Comparison of ENCODE assay signal across 9 mouse cellular contexts in the genomic region with DNA sequence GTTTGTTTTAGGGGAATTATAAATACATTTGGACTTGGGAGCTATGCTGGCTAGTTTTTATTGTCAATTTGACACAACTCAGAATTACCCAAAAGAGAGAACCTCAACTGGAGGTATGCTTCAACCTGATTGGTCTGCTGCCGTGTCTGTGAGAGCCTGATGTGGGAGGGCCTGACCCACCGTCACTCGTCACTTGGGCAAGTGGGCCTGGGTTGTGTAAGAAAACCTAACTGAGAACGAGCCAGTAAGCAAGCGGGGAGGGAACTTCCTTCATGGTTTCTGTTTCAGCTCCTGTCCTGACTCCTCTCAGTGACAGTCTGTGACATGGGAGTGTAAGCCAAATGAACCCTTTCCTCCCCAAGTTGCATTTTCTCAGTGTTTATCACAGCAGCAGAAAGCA. TPM values are rescaled to one million over a fixed set of nuclear protein-coding genes. Genes with fewer than 3 reads are reported as not detected.
DNase-seq lines count a peak whose midpoint lies in the region; ATAC-seq and TF ChIP-seq lines count a peak whose summit lies in the region.
"Had no signal": no experiment of that assay in that cellular context is flagged by ENCODE, and none has a peak within 500 bp of the region (broad histone marks: within the 10 kb centered on the region; RNA-seq: fewer than 3 reads in every experiment).

No protein-coding gene starts in this region.

- H3K9ac ChIP-seq in forebrain, embryonic 16.5 days (replicated peaks; ENCODE audit: low read depth, low read length) = no peak overlapping the region
- H3K9ac ChIP-seq in liver, embryonic 14.5 days (replicated peaks) = no peak overlapping the region

- ATAC-seq in forebrain, embryonic 16.5 days = peak; percentile 23; the same call in 1 of the 2 replicates
- ATAC-seq in CD4-positive, CD25-positive, alpha-beta regulatory T cell, adult 4 months = peak; percentile 90
- peak; percentile 35; the same call in 1 of the 2 replicates for ATAC-seq in liver, embryonic 14.5 days (ENCODE audit: insufficient read depth)
- peak; percentile 73 for ATAC-seq in megakaryocyte-erythroid progenitor cell, adult 5-6 weeks (replicated peaks; ENCODE audit: low FRiP score, low TSS enrichment, poor library complexity, severe bottlenecking)
- ATAC-seq in cerebellum, adult (ENCODE audit: insufficient number of reproducible peaks, low FRiP score, low TSS enrichment) = no peak
- ATAC-seq: hindbrain, postnatal 0 days had no signal

- H3K4me3 ChIP-seq in forebrain, embryonic 16.5 days (replicated peaks; ENCODE audit: low read length) = no peak overlapping the region
- H3K4me3 ChIP-seq in forebrain, embryonic 10.5 days = no peak overlapping the region
- no peak overlapping the region for H3K4me3 ChIP-seq in liver, embryonic 14.5 days (ENCODE audit: insufficient read depth in 1 of 2, low read depth in 2 of 2, low read length in 2 of 2)

- H3K4me1 ChIP-seq in forebrain, embryonic 16.5 days (replicated peaks; ENCODE audit: control insufficient read depth, insufficient read depth, low read length) = peaks cover 9% of the 10 kb centered on the region
- peaks cover 4% of the 10 kb centered on the region; the same call in 1 of the 2 replicates for H3K4me1 ChIP-seq in forebrain, embryonic 10.5 days
- no peaks in the 10 kb centered on the region for H3K4me1 ChIP-seq in liver, embryonic 14.5 days (replicated peaks; ENCODE audit: control insufficient read depth in 2 of 2, insufficient read depth in 2 of 2, low read length in 1 of 2)

- DNase-seq in forebrain, embryonic 10.5 days (ENCODE audit: extremely low spot score, low spot score) = no peak
- DNase-seq in liver, embryonic 14.5 days (ENCODE audit: low read depth in 3 of 3, low spot score in 3 of 3) = peak in 1 of 3 experiments; percentile 7
- no peak for DNase-seq in right cerebral cortex, postnatal 25 days
- DNase-seq in c-Kit-positive CD71-positive TER-119-positive erythroid progenitor cells, embryonic 14.5 days (ENCODE audit: low spot score) = no peak

- H3K27me3 ChIP-seq in forebrain, embryonic 16.5 days (replicated peaks; ENCODE audit: control insufficient read depth, insufficient read depth, low read length) = no peaks in the 10 kb centered on the region
- H3K27me3 ChIP-seq in forebrain, embryonic 10.5 days (ENCODE audit: poor library complexity, severe bottlenecking) = no peaks in the 10 kb centered on the region
- H3K27me3 ChIP-seq in liver, embryonic 14.5 days (ENCODE audit: control insufficient read depth, insufficient read depth, low read length) = no peaks in the 10 kb centered on the region

- no peak overlapping the region for H3K4me2 ChIP-seq in forebrain, embryonic 16.5 days (ENCODE audit: low read length)
- no peak overlapping the region for H3K4me2 ChIP-seq in liver, embryonic 14.5 days (ENCODE audit: low read depth)

- no peak overlapping the region for H3K27ac ChIP-seq in forebrain, embryonic 16.5 days (ENCODE audit: low read length)
- no peak overlapping the region for H3K27ac ChIP-seq in forebrain, embryonic 10.5 days
- no peak overlapping the region for H3K27ac ChIP-seq in liver, embryonic 14.5 days
- H3K27ac ChIP-seq: hindbrain, postnatal 0 days had no signal

- no peak for TF ChIP-seq EP300 in liver, embryonic 14.5 days (IDR thresholded peaks at IDR 0.05; ENCODE audit: low read depth)

- WGBS in forebrain, embryonic 16.5 days = 75% methylated on average over 5 of the region's 5 CpGs
- 87% methylated on average over 5 of the region's 5 CpGs for WGBS in forebrain, embryonic 10.5 days
- WGBS in liver, embryonic 14.5 days (ENCODE audit: insufficient replicate concordance) = 19% methylated on average over 5 of the region's 5 CpGs

- H3K36me3 ChIP-seq in forebrain, embryonic 16.5 days (ENCODE audit: control insufficient read depth, insufficient read depth) = no peaks in the 10 kb centered on the region
- H3K36me3 ChIP-seq in forebrain, embryonic 10.5 days (replicated peaks) = no peaks in the 10 kb centered on the region
- no peaks in the 10 kb centered on the region for H3K36me3 ChIP-seq in liver, embryonic 14.5 days (replicated peaks; ENCODE audit: control insufficient read depth, insufficient read depth, low read depth)

- TF ChIP-seq CTCF in liver, embryonic 14.5 days (IDR thresholded peaks at IDR 0.05; ENCODE audit: low read depth) = no peak

- H3K9me3 ChIP-seq in forebrain, embryonic 16.5 days (ENCODE audit: control insufficient read depth, low read length) = no peaks in the 10 kb centered on the region
- H3K9me3 ChIP-seq in forebrain, embryonic 10.5 days = no peaks in the 10 kb centered on the region
- H3K9me3 ChIP-seq in liver, embryonic 14.5 days (ENCODE audit: control insufficient read depth, low read length) = no peaks in the 10 kb centered on the region

RNA-seq across cellular contexts. Expression of gene Atp10a, which starts 30.6 kb away (rescaled TPM):
- polyA plus RNA-seq in forebrain, embryonic 16.5 days (2015; fragmentation: Nextera tagmentation; extraction: Ambion mirVana) = 1.3 and 1.4 TPM in 2 replicates
- 2.4 and 2.5 TPM in 2 replicates for polyA plus RNA-seq in forebrain, embryonic 10.5 days (2016; fragmentation: Nextera tagmentation; extraction: Ambion mirVana)
- 1 to 10 TPM; 4.0 to 4.5 TPM for polyA plus RNA-seq in CD4-positive, CD25-positive, alpha-beta regulatory T cell, adult 4 months (2017; shearing (Covaris generic))
- polyA plus RNA-seq in liver, embryonic 14.5 days (2012; rRNA removed) = 0.58 and 0.60 TPM in 2 replicates
- polyA plus RNA-seq in liver, embryonic 14.5 days (2014; fragmentation: Nextera tagmentation; extraction: Ambion mirVana) = 0.42 and 0.52 TPM in 2 replicates
- 0.81 and 2.2 TPM in 2 replicates for total RNA-seq in megakaryocyte-erythroid progenitor cell, adult 5-6 weeks (2014; fragmentation: Nextera tagmentation)
- 1.2 and 2.6 TPM in 2 replicates for total RNA-seq in megakaryocyte-erythroid progenitor cell, adult 5-6 weeks (2017)
